Mouse (Mus musculus): Measurements from ENCODE around the gene Tmem56. TPM values are rescaled to one million over a fixed set of nuclear protein-coding genes. Genes with fewer than 3 reads are reported as not detected.
A peak's percentile ranks its signal among the peaks of the same experiment; 100 is the strongest.

Gene Tmem56
- total RNA-seq, 2 experiments from 2014 or later, result 5.7 to 6.4 TPM

GRCm38 (mm10) chr3:121277557-121277956, 5.3 kb downstream of the Tmem56 start:
- DNase-seq, result no peak

- no peak for DNase-seq
Measured at GRCm38 (mm10) chr3:121277009-121277408, 5.9 kb downstream of the Tmem56 start.

DNA sequence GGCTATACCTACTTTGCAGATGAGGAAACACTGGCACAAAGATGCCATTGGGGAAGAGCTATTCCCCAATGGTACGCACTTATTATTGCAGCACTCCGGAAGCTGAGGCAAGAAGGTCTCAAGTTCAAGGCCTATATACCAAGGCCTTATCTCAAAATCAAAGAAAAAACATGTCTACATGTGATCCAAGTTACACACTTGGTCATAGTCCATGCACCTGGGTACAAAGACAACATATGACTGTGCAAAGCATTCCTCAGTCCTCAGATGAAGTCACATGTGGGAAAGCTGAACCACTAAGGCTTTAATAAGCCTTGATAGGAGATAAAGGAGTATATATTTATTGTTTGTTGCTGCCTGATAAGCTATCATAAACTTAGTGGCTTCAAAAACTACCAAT, 8.9 kb downstream of the Tmem56 start:
- no peak for DNase-seq

DNA sequence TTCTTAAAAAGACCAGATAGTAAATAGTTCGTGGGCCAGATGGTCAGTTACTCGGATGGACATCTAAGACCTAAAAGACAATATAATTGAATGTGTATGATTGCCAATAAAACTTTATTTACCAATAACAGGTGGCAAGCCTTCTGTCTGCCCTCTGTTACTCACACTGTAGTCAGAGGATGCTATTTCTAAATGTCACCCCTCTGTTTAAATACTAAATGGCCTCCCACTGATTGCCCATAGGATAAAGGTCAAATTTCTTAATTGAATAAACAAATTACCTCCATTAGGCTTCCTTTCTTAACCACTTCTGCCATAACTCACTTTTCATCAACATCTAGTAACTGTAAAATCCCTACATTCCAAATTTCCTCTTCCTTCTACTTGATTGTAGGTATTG, 10.3 kb downstream of the Tmem56 start:
- DNase-seq, result no peak

- no peak for DNase-seq
Measured at GRCm38 (mm10) chr3:121267283-121267682, 15.6 kb downstream of the Tmem56 start.

- no peak for DNase-seq
Measured at GRCm38 (mm10) chr3:121264242-121264641, 18.7 kb downstream of the Tmem56 start.

- peak; percentile 27 for DNase-seq
Measured at GRCm38 (mm10) chr3:121263205-121263548, 19.7 kb downstream of the Tmem56 start.

GRCm38 (mm10) chr3:121262521-121263204, 20.2 kb downstream of the Tmem56 start:
- peak; percentile 76 for DNase-seq

DNA sequence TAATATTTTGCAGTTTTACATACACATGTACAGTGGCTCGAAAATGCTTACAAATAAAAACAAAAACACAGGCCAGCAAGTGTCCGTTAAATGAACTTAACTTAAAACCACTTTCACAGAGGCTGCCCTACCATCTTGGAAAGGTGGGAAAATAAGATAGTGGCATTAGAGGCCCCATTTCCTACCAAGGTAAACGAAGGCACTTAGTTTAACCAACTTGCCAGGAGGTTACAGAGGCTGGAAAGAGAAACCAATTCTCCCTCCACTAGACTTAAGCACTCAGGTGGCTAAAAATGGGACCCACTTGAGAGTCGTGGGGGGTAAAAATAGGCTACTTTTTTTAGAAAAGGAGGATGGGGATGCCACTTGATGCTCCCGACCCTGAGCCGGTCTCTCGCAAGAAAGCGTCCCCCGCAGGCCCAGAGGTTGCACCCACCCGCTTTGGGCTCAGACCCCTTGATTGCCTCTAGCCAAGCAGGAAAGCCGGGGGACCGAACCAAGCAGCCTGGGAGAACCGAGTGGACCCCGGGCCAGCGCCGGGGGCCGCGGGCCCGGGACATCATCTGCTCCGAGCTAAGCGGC, 20.9 kb downstream of the Tmem56 start:
- no peak for DNase-seq

GRCm38 (mm10) chr3:121261251-121261650, 21.6 kb downstream of the Tmem56 start:
- DNase-seq, result no peak

DNA sequence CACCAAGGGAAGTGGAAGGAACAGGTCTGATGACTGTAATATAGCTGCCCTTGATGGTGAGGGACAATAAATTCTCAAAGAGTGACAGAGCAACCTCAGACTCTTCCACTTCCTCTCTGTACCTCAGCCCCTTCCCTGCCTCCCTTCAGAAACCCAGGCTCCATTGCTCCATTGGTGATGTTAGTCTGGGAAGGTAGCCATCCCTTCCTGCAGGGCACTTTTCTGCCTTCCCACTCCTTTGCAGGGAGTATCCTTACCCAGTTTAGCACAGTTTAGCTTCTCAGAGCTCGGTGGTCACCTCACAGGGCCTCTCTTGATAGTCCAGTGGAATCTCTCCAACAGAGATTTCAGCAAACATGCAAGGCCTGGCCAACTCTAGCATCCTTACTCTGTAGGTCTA, 22.1 kb downstream of the Tmem56 start:
- DNase-seq, result no peak

- no peak for DNase-seq
Measured at GRCm38 (mm10) chr3:121260041-121260440, 22.9 kb downstream of the Tmem56 start.

DNA sequence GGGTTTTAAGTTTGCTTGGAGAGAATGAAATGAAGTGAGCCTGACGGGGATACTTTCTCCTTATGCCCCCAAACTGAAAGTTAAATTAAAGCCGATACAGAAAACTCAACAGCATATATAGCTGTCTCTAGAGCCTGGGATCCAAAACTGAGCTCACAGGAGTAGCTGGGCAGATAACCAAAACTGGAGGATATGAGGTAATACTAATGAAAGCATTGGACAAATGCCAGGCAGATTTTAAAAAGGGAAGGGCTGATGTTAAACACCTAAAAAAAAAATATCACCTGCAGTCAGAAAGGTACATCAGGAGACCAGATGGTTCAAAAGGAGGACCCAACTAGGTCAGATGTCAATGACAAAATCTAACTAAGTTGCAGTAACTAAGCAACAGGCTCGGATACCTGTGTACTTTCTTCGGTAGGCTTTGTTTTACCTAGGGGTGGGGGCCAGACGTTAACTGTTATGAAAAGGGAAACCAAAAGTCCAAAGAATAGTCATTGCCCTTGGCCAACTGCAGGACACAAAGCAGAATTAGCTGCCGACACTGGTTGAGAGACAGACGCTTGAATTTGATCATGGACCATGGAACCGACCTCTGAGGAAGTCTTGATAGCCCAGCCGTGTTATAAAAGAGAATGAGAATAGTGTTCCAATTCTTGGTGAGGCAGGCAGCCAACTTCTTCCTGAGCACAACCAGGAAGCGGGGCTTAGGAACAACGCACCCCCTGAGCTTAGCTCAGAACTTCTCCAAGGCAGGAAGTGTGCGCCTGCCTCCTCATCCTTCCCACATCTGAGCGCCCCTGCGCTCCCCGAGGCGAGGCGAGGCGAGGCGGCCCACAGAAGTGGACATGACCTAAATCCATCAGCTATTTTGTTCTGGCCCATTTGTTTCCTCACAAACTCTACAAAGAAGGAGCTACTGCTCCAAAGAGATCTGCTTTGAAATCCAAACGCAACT, 24.1 kb downstream of the Tmem56 start:
- DNase-seq, result no peak

GRCm38 (mm10) chr3:121257418-121257817, 25.5 kb downstream of the Tmem56 start:
- no peak for DNase-seq

DNA sequence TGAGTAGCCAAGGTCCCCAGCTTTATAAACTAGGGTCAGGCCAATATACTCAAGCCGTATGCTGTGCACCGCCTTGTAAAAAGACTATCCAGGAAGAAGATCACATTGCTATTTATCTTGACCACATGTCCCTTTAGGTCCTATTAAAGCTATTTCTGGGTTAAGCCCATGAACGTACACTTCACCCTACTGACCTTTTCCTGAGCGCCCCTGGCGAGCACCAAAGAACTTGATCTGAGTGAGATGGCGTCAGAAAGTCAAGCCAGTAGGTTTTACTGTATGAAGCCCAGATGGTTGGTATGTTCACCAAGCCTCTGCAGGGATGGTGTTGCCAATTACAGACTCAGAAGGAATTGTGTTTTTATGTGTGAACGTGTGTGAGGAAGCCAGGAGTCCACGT, 26.8 kb downstream of the Tmem56 start:
- DNase-seq, result no peak

GRCm38 (mm10) chr3:121255501-121255900, 27.4 kb downstream of the Tmem56 start:
- DNase-seq, result no peak

- no peak for DNase-seq
Measured at GRCm38 (mm10) chr3:121250576-121251433, 32.1 kb downstream of the Tmem56 start.

DNA sequence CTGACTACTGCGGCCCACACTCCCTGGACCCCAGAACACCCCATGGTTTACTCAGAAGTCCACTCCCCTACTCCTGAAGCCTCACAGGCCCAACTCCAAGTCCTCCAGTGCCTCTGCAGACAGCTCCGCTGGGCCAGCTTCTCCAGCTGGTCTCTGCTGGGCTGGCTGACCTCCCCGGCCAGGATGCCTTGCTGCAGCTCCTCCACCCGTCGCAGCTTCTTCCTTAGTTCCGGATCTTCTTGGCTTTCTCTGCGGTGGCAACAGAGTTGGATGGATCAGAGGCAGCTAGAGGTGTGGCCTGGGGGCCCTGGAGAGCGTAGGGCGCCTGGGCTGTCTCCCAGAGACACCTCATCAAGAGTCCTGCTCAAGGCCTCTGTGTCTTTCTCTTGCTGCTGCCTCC, 32.9 kb downstream of the Tmem56 start:
- peak; percentile 30 for DNase-seq

GRCm38 (mm10) chr3:121242941-121243340, 40.0 kb downstream of the Tmem56 start:
- no peak for DNase-seq

GRCm38 (mm10) chr3:121242111-121242936, 40.6 kb downstream of the Tmem56 start:
- no peak for DNase-seq

- DNase-seq, result no peak
Measured at GRCm38 (mm10) chr3:121240362-121241040, 42.4 kb downstream of the Tmem56 start.

Measured in gastrocnemius, postnatal 10 days (tissue).